Mouse (Mus musculus): Measurements from ENCODE around the gene Hfm1.
A peak's percentile ranks its signal among the peaks of the same experiment; 100 is the strongest.

Hfm1 gene

DNA sequence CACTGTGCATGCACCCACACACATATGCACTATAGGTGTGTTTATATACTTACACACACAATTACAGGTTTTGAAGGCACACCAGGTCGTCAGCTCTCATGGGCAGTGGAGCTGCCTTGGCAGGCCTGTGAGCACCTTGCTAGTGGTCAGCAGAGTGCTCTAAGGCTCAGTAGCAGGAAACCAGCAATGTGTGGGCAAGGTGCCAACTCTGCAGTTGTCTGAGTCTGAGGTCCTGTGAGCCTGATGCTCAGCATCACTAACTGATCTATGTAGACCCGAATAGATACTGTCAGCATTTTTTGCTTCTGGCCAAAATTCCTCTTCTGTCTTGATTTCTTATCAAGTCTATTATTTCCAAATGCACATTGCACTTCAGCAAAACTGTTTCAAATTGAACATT lies 82.2 kb downstream of the Hfm1 start:
- no peak for DNase-seq (ENCODE audit: low spot score)

DNA sequence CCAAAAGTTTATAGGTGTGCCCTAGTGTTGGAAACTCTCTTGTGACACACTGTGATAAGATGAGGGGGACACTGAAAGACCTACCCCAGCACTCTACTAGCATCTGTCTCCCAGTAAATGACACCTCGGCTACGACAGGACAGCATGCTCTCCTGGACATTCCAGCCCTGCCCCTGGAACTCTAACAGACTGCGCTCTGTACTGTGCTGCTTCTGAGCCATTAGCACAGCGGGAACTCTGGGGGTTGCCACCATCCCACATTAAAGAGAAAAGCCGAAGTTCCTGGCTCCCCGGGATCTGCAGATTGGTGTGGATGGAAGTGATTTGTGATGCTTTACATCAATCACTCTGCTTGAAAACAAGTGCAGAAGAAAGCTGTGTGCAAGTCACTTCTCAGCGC lies 93.1 kb downstream of the Hfm1 start:
- no peak for DNase-seq (ENCODE audit: low spot score)

GRCm38 (mm10) chr5:106831401-106831800 lies 94.7 kb downstream of the Hfm1 start:
- DNase-seq (ENCODE audit: low spot score), result no peak

- no peak for DNase-seq (ENCODE audit: low spot score)
Observed at GRCm38 (mm10) chr5:106830775-106831174, 95.3 kb downstream of the Hfm1 start.

DNA sequence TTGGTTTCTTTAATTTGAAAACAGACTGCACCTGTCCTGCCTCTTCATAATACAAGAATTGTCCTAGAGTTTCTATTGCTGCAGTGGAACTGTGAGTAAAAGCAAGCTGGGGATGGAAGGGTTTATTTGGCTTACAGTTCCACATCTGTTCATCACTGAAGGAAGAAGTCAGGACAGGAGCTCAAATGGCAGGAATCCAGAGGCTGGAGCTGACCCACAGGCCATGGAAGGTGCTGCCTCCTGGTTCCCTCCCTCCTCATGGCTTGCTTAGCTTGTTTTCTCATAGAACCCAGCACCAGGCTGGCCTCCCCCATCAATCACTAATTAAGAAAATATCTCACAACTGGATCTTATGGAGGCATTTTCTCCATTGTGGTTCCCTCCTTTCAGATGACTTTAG lies 99.4 kb downstream of the Hfm1 start:
- no peak for DNase-seq (ENCODE audit: low spot score)

- no peak for DNase-seq (ENCODE audit: low spot score)
Observed at GRCm38 (mm10) chr5:106826044-106826443, 100.1 kb downstream of the Hfm1 start.

- DNase-seq (ENCODE audit: low spot score), result no peak
Observed at GRCm38 (mm10) chr5:106825301-106825853, 100.7 kb downstream of the Hfm1 start.

DNA sequence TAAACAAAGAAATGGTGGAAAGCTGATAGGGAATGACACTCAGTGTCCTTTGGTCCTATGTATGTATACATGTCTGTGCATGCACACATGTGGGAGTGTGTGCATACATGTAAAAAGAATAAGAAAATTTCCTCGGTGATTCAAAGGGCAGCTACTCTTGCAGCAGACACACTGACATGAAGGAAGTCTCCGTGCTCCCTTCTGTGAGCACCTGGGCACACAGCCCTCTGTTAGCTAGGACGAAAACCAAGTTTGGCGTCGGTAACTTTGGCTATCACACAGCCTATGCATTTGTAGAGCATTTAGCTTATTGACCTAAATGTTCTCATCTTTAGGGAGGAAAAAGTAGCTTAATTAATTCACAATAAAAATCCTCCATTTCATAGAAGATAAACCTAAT lies 101.4 kb downstream of the Hfm1 start:
- DNase-seq (ENCODE audit: low spot score), result no peak

- no peak for DNase-seq (ENCODE audit: low spot score)
Observed at GRCm38 (mm10) chr5:106819630-106820029, 106.5 kb downstream of the Hfm1 start.

DNA sequence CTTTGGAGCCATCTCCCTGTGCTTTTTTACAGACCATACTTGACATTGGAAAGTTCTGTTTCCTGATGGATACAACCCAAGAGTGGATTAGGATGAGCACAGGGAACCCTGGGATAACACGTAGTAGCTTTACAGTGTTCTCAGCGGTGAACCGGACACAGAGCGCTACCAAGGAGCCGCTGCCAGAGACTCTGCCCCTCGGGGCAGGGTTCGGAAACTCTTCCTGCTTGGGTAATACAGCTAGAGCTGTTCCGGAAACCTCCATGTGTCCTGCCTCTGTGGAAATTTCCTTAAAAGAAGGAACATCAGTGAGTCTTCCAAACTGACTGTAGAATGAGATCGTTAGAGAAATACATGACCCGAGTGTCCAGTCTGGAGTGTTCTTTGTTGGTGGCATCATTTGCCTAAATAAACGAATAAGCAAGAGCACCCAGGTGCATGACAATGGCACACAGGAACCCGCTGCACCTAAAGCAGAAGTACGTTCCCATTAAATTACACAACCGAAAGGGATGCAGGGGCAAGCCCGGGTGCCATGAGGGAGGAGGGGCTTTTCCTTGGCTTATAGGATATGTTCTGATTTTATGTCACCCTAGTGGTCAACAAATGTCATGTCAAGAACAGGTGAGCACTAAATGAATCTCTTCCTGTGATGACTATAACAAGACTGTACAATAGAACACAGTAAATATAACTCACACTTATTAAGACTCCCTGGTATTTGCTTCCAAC lies 110.0 kb downstream of the Hfm1 start:
- DNase-seq (ENCODE audit: low spot score), result no peak

GRCm38 (mm10) chr5:106814611-106815010 lies 111.5 kb downstream of the Hfm1 start:
- DNase-seq (ENCODE audit: low spot score), result no peak

GRCm38 (mm10) chr5:106803094-106803493 lies 123.0 kb downstream of the Hfm1 start:
- DNase-seq (ENCODE audit: low spot score), result no peak

DNA sequence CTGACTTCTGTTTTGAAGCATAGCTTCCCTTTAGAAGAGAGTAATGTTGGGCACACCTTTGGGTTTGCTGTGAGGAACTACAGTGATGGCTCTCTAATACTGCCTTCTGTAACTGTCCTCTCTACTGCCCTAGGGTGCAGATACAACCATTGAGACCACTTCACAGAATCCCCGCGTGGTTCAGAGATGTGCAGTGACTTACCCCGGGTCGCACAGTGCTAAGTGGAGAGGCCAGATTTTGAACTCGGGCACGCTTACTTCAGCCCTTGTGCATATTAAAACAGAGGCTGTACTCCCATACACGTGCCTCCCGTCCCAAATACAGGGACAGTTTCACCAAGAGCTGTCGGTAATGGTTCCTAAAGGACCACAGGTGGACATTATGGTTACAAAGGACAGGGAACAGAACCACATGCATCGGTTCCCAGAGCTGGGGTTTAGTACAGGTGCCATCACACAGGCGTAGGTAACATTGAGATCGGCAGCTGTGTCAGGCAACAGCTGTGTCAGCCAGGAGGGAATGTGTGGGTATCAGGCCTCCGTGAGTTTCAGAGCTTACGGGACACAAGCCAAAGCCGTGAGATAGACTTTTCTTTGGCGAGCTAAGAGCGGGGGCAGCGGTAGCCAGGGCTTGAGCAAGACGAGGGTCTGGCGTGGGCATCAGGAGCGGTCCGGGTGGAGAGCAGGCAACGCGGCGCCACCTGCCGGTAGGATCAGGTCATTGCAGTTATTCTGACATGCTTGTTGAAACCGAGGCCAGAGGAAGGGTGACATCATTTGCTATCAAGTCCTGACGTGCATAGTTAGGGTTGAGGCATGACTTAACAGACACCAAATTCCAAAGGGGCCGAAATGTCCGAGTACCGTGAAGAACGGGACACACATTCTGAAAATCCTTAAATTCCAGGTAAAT lies 124.0 kb downstream of the Hfm1 start:
- peak; percentile 64 for DNase-seq (ENCODE audit: low spot score)

DNA sequence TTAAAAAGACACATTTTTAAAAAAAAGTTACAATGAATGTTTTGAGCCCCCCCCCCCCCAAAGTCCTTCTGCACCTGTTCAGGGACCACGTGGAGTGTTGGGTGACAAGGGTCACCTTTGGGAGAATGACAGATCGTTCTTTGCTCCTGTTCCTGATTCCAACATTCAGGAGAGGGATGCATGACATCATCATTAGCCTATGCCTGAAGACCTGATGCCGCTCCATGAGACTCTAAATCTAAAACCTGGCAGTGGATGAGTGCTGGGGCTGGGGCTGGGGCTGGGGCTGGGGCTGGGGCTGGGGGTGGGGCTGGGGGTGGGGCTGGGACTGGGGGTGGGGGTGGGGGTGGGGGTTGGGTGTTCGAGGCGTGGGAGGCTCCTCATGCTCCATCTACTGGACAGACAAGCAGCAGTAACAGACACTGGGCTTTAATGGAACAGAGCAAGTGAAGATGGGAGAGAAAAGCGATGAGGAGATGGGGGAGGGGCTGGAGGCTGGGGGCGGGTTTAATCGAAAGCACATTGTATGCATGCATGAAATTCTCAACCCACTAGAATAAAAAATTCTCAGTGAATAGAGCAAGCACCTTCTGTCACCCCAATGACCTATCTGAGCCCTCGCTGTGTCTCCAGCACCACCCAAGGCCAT lies 124.8 kb downstream of the Hfm1 start:
- DNase-seq (ENCODE audit: low spot score), result no peak

GRCm38 (mm10) chr5:106797896-106798295 lies 128.2 kb downstream of the Hfm1 start:
- no peak for DNase-seq (ENCODE audit: low spot score)

- DNase-seq (ENCODE audit: low spot score), result no peak
Observed at GRCm38 (mm10) chr5:106791241-106791572, 134.9 kb downstream of the Hfm1 start.

- DNase-seq (ENCODE audit: low spot score), result no peak
Observed at GRCm38 (mm10) chr5:106790496-106791240, 135.5 kb downstream of the Hfm1 start.
